Mouse (Mus musculus): Measurements from ENCODE around the gene Agrp.

DNA sequence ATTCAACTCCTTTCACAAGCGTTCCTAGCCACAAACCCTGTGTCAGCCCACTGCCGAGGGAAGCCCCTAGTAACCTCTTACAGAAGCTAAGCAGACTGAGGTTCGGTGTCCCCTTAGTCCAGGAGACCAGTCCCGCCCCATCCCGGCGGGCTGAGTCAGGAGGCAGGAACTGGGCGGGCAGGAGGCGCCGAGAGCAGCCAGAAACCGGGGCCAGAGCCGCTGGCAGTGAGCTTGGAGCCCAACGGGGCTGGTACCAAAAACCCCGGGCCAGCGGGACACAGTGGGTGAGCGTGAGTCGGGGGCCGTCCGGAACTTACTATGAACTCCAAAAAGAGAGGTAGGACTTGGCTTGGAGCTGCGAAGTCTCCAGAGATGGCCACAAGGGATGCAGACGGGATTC lies 24.2 kb downstream of the Agrp start:
- TF ChIP-seq CTCF (IDR thresholded peaks at IDR 0.05; ENCODE audit: insufficient read depth, low read length) (no peak), POLR2A (IDR thresholded peaks at IDR 0.05; ENCODE audit: borderline replicate concordance, extremely low read depth, low read depth, low read length) (peak; percentile 59; the same call in 1 of the 2 replicates)

All from lung, adult 2 months (tissue).